Mouse (Mus musculus): ENCODE results near the gene Arid5b. TPM values are rescaled to one million over a fixed set of nuclear protein-coding genes. Genes with fewer than 3 reads are reported as not detected.

Arid5b gene
- 18.1 TPM for polyA plus RNA-seq (2014; fragmentation: Illumina TruSeq; extraction: RNeasy Lipid Tissue Mini Kit (QIAGEN cat#74804); ENCODE audit: low read depth, low replicate concordance)

DNA sequence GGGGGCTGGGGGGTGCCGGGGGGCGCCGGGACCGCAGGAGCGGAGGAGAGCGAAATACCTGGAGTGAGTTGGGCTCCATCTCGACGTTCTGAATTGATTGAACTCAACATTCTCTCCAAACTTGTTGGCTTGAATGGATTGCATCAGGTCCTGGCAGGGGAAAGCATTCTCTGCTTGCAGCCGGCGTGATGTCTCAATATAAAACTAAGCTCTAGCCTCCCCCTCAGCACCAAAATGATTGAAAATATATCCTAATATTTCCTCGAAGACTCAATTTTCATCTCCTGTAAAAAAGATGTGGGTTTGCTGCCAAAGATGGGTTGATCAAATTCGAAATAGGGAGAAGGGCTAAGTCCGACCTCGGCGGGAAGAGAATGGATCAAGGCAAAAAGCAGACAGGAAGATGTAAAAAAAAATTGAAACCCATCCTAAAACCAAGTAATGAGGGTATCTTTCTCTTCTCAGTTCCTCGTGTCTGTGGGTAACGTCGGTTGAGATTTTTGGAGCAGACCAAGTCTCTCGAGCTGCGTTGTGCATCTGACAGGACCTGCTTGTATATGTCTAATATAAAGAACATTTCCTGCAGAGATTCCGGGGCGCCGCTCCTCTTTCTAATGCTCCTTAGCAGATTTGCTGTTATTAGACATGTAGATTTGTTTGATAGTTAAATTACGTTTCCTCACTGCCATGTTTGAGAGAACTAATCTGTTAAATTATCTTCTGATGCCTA is at the start of gene Arid5b:
Arid5b (minus strand) TSS at position 109 of the 730 bp plus-strand sequence.

